Mouse (Mus musculus): ENCODE results near the gene Cap2. TPM values are rescaled to one million over a fixed set of nuclear protein-coding genes. Genes with fewer than 3 reads are reported as not detected.

Gene Cap2
- polyA plus RNA-seq, 1 experiment from 2014 or later = 9.5 TPM

GRCm38 (mm10) chr13:46490644-46491043 lies 11.0 kb upstream of the Cap2 start:
- Histone ChIP-seq H3K27ac (ENCODE audit: low read depth, low read length) (no peak overlapping the region), H3K4me2 (ENCODE audit: low read depth) (no peak overlapping the region), H3K9me3 (ENCODE audit: control insufficient read depth, low read length) (no peaks in the 10 kb centered on the region), H3K27me3 (ENCODE audit: control insufficient read depth, insufficient read depth, low read length) (no peaks in the 10 kb centered on the region), H3K36me3 (ENCODE audit: control insufficient read depth, insufficient read depth, low read length) (no peaks in the 10 kb centered on the region), H3K9ac (ENCODE audit: low read length) (no peak overlapping the region), H3K4me3 (ENCODE audit: low read depth, low read length) (no peak overlapping the region), H3K4me1 (ENCODE audit: control insufficient read depth, insufficient read depth, low read length) (no peaks in the 10 kb centered on the region)
- no peak for DNase-seq (ENCODE audit: low spot score)
- WGBS = 52% methylated on average over 4 of the region's 4 CpGs
- ATAC-seq (ENCODE audit: insufficient read depth, low FRiP score, low TSS enrichment) = no peak

DNA sequence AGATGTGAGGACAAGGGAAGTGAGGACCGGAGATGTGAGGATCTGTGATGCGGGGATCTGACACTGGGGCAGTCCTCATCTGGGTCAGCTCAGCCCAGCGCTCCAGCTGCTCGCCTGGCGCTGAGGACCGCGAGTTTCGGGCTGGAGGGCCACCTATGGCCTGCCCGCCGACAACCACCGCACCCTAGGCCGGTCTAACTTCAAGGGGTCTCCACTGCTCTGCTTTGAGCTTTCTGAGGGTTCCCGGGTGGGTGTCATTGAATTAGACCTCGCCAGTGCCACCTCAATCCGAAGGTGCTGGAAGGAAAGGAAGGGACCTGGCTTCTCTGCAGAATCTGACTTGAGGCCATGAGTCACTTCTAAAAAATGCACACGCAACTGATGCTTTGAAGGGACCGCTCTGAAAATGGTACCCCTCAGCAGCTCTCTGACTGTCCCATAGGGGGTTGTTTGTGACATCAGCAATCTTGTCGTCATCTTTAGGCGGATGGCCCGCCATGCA lies 793 bp downstream of the Cap2 start:
- DNase-seq (ENCODE audit: low spot score) = peak; percentile 41
- Histone ChIP-seq H3K27me3 (ENCODE audit: control insufficient read depth, insufficient read depth, low read length) (no peaks in the 10 kb centered on the region), H3K4me3 (ENCODE audit: low read depth, low read length) (peak overlapping the region; percentile 53), H3K9me3 (ENCODE audit: control insufficient read depth, low read length) (no peaks in the 10 kb centered on the region), H3K4me1 (ENCODE audit: control insufficient read depth, insufficient read depth, low read length) (no peaks in the 10 kb centered on the region), H3K9ac (ENCODE audit: low read length) (peak overlapping the region; percentile 56), H3K27ac (ENCODE audit: low read depth, low read length) (no peak overlapping the region), H3K36me3 (ENCODE audit: control insufficient read depth, insufficient read depth, low read length) (no peaks in the 10 kb centered on the region), H3K4me2 (ENCODE audit: low read depth) (peak overlapping the region; percentile 78)
- WGBS = 11% methylated on average over 20 of the region's 20 CpGs
- 0 out of 2 replicates have a peak, but pooled peaks have one; percentile 45 for ATAC-seq (ENCODE audit: insufficient read depth, low FRiP score, low TSS enrichment)

DNA sequence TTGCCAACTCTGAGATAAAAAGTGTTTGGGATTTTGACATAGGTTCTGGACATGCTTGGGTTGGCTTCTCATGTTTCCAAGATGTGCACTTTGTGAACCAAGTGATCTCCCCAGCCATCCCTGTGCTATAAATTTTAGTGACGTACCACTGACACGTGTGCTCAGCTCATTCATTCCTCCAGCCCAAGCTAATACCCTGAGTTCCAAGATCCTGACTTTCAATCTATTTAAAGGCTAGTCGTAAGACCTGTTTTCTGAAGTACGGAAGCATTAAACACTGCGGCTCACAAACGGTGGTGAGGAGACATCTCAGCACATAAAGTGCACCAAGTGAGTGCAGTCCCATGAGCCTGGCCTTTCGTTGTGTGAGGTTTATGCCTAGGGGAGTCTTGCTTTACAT lies 6.3 kb downstream of the Cap2 start:
- H3K4me1 ChIP-seq (ENCODE audit: control insufficient read depth, insufficient read depth, low read length) = no peaks in the 10 kb centered on the region
- no peaks in the 10 kb centered on the region for H3K9me3 ChIP-seq (ENCODE audit: control insufficient read depth, low read length)
- no peaks in the 10 kb centered on the region for H3K27me3 ChIP-seq (ENCODE audit: control insufficient read depth, insufficient read depth, low read length)
- ATAC-seq (ENCODE audit: insufficient read depth, low FRiP score, low TSS enrichment) (no peak), DNase-seq (ENCODE audit: low spot score) (no peak)
- no peak overlapping the region for H3K4me2 ChIP-seq (ENCODE audit: low read depth)
- no peak overlapping the region for H3K27ac ChIP-seq (ENCODE audit: low read depth, low read length)
- 83% methylated on average over 7 of the region's 7 CpGs for WGBS
- no peak overlapping the region for H3K4me3 ChIP-seq (ENCODE audit: low read depth, low read length)
- no peak overlapping the region for H3K9ac ChIP-seq (ENCODE audit: low read length)
- H3K36me3 ChIP-seq (ENCODE audit: control insufficient read depth, insufficient read depth, low read length) = no peaks in the 10 kb centered on the region

DNA sequence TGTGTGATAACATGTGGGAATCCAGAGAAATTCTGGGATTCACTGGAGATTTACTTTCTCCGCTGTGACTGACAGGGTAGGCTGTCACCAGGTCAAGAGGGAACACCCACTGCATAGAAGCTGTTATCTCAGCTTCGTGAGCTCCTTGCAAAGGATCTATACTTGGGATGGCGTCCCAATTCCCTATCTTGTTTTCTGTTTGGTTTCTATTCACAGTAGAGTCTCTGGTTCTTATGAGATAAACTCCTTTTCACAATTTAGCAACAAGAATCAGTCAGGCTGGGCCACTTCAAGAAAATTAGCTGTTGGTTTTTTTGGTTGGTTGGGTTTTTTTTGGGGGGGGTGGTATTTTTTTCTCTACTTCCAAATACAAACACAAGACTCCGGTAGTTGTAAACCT lies 7.2 kb downstream of the Cap2 start:
- H3K36me3 ChIP-seq (ENCODE audit: control insufficient read depth, insufficient read depth, low read length) = no peaks in the 10 kb centered on the region
- H3K4me2 ChIP-seq (ENCODE audit: low read depth) = no peak overlapping the region
- no peaks in the 10 kb centered on the region for H3K4me1 ChIP-seq (ENCODE audit: control insufficient read depth, insufficient read depth, low read length)
- no peak overlapping the region for H3K27ac ChIP-seq (ENCODE audit: low read depth, low read length)
- DNase-seq (ENCODE audit: low spot score) (no peak), ATAC-seq (ENCODE audit: insufficient read depth, low FRiP score, low TSS enrichment) (no peak)
- H3K27me3 ChIP-seq (ENCODE audit: control insufficient read depth, insufficient read depth, low read length) = no peaks in the 10 kb centered on the region
- H3K9ac ChIP-seq (ENCODE audit: low read length) = no peak overlapping the region
- no peak overlapping the region for H3K4me3 ChIP-seq (ENCODE audit: low read depth, low read length)
- WGBS = 87% methylated on average over 4 of the region's 4 CpGs
- H3K9me3 ChIP-seq (ENCODE audit: control insufficient read depth, low read length) = no peaks in the 10 kb centered on the region

DNA sequence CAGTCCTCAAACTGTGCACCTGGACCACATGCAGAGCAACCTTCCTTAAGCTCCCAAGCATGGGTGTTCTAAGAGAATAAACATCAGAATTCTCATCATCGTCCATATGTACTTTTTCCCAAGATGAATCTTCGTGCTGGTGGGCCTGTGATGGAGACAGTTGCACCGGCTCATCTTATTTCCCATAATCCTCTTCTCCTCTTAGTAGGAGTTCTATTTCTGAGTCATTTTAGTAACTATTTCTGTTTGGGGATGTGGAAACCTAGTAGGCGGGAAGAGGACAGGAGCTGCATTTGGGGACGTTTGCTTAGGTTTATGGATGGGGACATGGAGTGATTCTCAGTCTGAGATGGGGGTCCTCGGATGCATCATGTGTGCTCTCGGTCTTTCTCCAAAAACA lies 8.8 kb downstream of the Cap2 start:
- Histone ChIP-seq H3K4me3 (ENCODE audit: low read depth, low read length) (no peak overlapping the region), H3K9me3 (ENCODE audit: control insufficient read depth, low read length) (no peaks in the 10 kb centered on the region), H3K27ac (ENCODE audit: low read depth, low read length) (no peak overlapping the region), H3K36me3 (ENCODE audit: control insufficient read depth, insufficient read depth, low read length) (no peaks in the 10 kb centered on the region), H3K4me1 (ENCODE audit: control insufficient read depth, insufficient read depth, low read length) (no peaks in the 10 kb centered on the region), H3K9ac (ENCODE audit: low read length) (no peak overlapping the region), H3K27me3 (ENCODE audit: control insufficient read depth, insufficient read depth, low read length) (no peaks in the 10 kb centered on the region), H3K4me2 (ENCODE audit: low read depth) (no peak overlapping the region)
- 92% methylated on average over 7 of the region's 7 CpGs for WGBS
- ATAC-seq (ENCODE audit: insufficient read depth, low FRiP score, low TSS enrichment) = no peak
- no peak for DNase-seq (ENCODE audit: low spot score)

- ATAC-seq (ENCODE audit: insufficient read depth, low FRiP score, low TSS enrichment) = no peak
- DNase-seq (ENCODE audit: low spot score) = no peak
- Histone ChIP-seq H3K4me2 (ENCODE audit: low read depth) (no peak overlapping the region), H3K4me1 (ENCODE audit: control insufficient read depth, insufficient read depth, low read length) (no peaks in the 10 kb centered on the region), H3K27me3 (ENCODE audit: control insufficient read depth, insufficient read depth, low read length) (no peaks in the 10 kb centered on the region), H3K36me3 (ENCODE audit: control insufficient read depth, insufficient read depth, low read length) (no peaks in the 10 kb centered on the region), H3K9ac (ENCODE audit: low read length) (no peak overlapping the region), H3K4me3 (ENCODE audit: low read depth, low read length) (no peak overlapping the region), H3K9me3 (ENCODE audit: control insufficient read depth, low read length) (no peaks in the 10 kb centered on the region), H3K27ac (ENCODE audit: low read depth, low read length) (no peak overlapping the region)
- 93% methylated on average over 10 of the region's 10 CpGs for WGBS
Measured at GRCm38 (mm10) chr13:46514484-46514883, 12.8 kb downstream of the Cap2 start.

DNA sequence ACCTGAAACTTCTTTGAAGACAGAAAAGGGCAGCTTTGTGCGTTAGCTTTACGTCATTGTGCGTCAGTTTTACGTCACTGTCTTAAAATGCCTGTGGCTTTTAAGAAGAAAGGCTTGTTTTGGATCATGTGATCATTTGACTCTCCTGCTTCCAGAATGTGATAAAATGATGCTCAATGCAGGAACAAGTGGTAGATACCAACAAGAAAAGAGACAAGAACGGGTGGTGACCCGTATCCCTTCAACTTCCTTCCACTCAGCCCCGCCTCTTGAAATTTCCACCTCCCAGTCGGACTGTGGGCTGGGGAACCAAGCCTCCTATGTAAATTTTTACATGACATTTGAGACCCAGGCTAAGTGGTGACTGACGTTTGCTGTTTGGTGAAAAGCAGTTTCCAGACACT lies 13.5 kb downstream of the Cap2 start:
- Histone ChIP-seq H3K4me2 (ENCODE audit: low read depth) (no peak overlapping the region), H3K27me3 (ENCODE audit: control insufficient read depth, insufficient read depth, low read length) (no peaks in the 10 kb centered on the region), H3K4me3 (ENCODE audit: low read depth, low read length) (no peak overlapping the region), H3K9ac (ENCODE audit: low read length) (no peak overlapping the region), H3K27ac (ENCODE audit: low read depth, low read length) (no peak overlapping the region), H3K9me3 (ENCODE audit: control insufficient read depth, low read length) (no peaks in the 10 kb centered on the region), H3K4me1 (ENCODE audit: control insufficient read depth, insufficient read depth, low read length) (no peaks in the 10 kb centered on the region), H3K36me3 (ENCODE audit: control insufficient read depth, insufficient read depth, low read length) (no peaks in the 10 kb centered on the region)
- DNase-seq (ENCODE audit: low spot score) (no peak), ATAC-seq (ENCODE audit: insufficient read depth, low FRiP score, low TSS enrichment) (no peak)
- 82% methylated on average over 9 of the region's 9 CpGs for WGBS

DNA sequence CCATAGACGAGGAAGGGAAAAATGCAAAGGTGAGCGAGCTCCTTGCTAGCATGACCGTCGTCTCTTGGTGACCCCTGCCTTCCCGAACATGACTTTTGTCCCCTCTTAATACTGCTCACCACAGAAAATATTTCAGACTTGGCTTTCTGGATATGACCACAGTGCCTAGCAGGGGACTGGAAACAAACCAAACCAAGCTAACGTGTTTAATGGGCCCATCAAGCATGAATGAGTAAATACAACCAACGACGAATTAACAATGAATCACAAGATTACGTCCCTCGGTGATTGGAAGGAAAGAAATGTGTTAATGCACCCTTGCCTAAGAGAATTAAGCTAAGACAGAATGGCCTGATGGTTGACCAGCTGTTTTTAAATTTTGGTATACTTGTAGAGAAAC lies 13.9 kb downstream of the Cap2 start:
- H3K4me2 ChIP-seq (ENCODE audit: low read depth) = no peak overlapping the region
- no peaks in the 10 kb centered on the region for H3K9me3 ChIP-seq (ENCODE audit: control insufficient read depth, low read length)
- H3K9ac ChIP-seq (ENCODE audit: low read length) = no peak overlapping the region
- DNase-seq (ENCODE audit: low spot score) (no peak), ATAC-seq (ENCODE audit: insufficient read depth, low FRiP score, low TSS enrichment) (no peak)
- H3K4me1 ChIP-seq (ENCODE audit: control insufficient read depth, insufficient read depth, low read length) = no peaks in the 10 kb centered on the region
- no peaks in the 10 kb centered on the region for H3K27me3 ChIP-seq (ENCODE audit: control insufficient read depth, insufficient read depth, low read length)
- H3K4me3 ChIP-seq (ENCODE audit: low read depth, low read length) = no peak overlapping the region
- no peak overlapping the region for H3K27ac ChIP-seq (ENCODE audit: low read depth, low read length)
- no peaks in the 10 kb centered on the region for H3K36me3 ChIP-seq (ENCODE audit: control insufficient read depth, insufficient read depth, low read length)
- WGBS = 65% methylated on average over 10 of the region's 10 CpGs

DNA sequence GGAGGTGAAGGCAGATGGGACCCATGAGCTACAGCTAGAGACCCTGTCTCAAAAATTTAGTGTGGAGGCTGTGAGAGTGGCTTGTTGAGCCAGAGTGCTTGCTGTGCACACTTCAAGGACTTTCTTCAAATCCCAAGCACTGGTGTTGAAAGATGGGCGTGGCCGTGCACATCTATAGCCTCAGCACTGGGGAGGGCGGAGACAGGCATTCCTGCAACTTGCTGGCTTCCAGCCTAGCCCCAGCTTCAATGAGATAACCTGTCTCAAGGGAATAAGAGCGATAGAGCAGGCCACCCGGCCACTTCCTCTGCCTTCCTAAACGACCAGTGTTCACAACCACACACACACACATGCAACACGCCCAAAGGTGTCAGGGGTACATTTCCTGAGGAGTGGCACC lies 14.5 kb downstream of the Cap2 start:
- Histone ChIP-seq H3K4me1 (ENCODE audit: control insufficient read depth, insufficient read depth, low read length) (no peaks in the 10 kb centered on the region), H3K27me3 (ENCODE audit: control insufficient read depth, insufficient read depth, low read length) (no peaks in the 10 kb centered on the region), H3K4me3 (ENCODE audit: low read depth, low read length) (no peak overlapping the region), H3K27ac (ENCODE audit: low read depth, low read length) (no peak overlapping the region), H3K36me3 (ENCODE audit: control insufficient read depth, insufficient read depth, low read length) (no peaks in the 10 kb centered on the region), H3K4me2 (ENCODE audit: low read depth) (no peak overlapping the region), H3K9ac (ENCODE audit: low read length) (no peak overlapping the region), H3K9me3 (ENCODE audit: control insufficient read depth, low read length) (no peaks in the 10 kb centered on the region)
- no peak for DNase-seq (ENCODE audit: low spot score)
- 85% methylated on average over 7 of the region's 7 CpGs for WGBS
- ATAC-seq (ENCODE audit: insufficient read depth, low FRiP score, low TSS enrichment) = no peak

All from neural tube, embryonic 11.5 days (tissue).